In the genomic region with DNA sequence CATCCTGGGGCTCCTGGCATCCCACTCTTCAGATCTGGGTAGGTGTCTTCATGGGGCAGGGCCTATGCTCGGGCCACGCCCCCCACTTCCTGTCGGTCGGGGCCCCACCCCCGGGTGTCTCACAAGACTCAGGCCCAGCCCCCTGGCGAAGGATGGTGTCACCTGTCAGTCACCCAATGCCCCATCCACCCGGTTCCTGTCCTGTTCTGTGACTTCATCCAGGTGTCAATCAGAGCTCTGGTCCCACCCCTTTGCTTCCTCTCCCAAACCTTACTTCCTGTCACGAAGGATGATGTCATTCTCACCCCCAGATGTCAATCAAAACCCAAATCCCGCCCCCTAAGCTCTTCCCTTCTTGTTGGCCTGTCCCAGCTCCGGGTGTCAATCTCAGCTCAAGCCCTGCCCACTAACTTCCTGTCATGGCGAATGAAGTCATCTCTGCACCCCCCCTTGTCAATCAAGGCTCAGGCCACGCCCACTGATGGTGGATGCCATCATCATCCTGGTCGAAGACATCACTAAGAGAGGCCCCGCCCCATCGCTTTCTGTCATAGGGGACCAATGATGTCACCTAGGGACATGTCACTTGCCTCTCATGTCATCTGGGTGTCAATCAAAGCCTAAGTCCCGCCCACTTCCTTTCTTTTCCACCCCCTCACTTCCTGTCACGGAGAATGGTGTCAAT, we compare ENCODE assay signal across 9 mouse cellular contexts. TPM values are rescaled to one million over a fixed set of nuclear protein-coding genes. Genes with fewer than 3 reads are reported as not detected.
DNase-seq lines count a peak whose midpoint lies in the region; ATAC-seq lines count a peak whose summit lies in the region.
"Had no signal": no experiment of that assay in that cellular context is flagged by ENCODE, and none has a peak within 500 bp of the region (broad histone marks: within the 10 kb centered on the region; RNA-seq: fewer than 3 reads in every experiment).

No protein-coding gene starts in this region.

- peaks cover 51% of the 10 kb centered on the region for H3K9me3 ChIP-seq in kidney, embryonic 15.5 days (replicated peaks)
- peaks cover 50% of the 10 kb centered on the region for H3K9me3 ChIP-seq in liver, embryonic 15.5 days (replicated peaks)
- H3K9me3 ChIP-seq: stomach, embryonic 15.5 days had no signal

- WGBS in kidney, embryonic 15.5 days = 83% methylated on average over 17 of the region's 17 CpGs
- 63% methylated on average over 17 of the region's 17 CpGs for WGBS in liver, embryonic 15.5 days (ENCODE audit: insufficient replicate concordance)

- peak; percentile 13 for ATAC-seq in kidney, embryonic 15.5 days (replicated peaks; ENCODE audit: low FRiP score)
- no peak for ATAC-seq in liver, embryonic 15.5 days (ENCODE audit: insufficient read depth)
- ATAC-seq in megakaryocyte-erythroid progenitor cell, adult 5-6 weeks (replicated peaks; ENCODE audit: low FRiP score, low TSS enrichment, poor library complexity, severe bottlenecking) = no peak

- H3K4me2 ChIP-seq in kidney, embryonic 15.5 days = peak overlapping the region; percentile 82
- 0 out of 2 replicates have a peak overlapping the region, but pooled peaks have one; percentile 78 for H3K4me2 ChIP-seq in liver, embryonic 15.5 days

- peaks cover 6% of the 10 kb centered on the region; the same call in 1 of the 2 replicates for H3K4me1 ChIP-seq in kidney, embryonic 15.5 days
- H3K4me1 ChIP-seq in liver, embryonic 15.5 days (replicated peaks) = peaks cover 12% of the 10 kb centered on the region; the same call in 1 of the 2 replicates
- H3K4me1 ChIP-seq: stomach, embryonic 15.5 days had no signal

- H3K27ac ChIP-seq in kidney, embryonic 15.5 days = no peak overlapping the region
- H3K27ac ChIP-seq in liver, embryonic 15.5 days (replicated peaks) = no peak overlapping the region

- peak; percentile 56 for DNase-seq in layer of hippocampus, adult 11-12 months (ENCODE audit: low spot score)
- no peak for DNase-seq in layer of hippocampus, adult 9-10 months (ENCODE audit: low spot score)
- DNase-seq in ZHBTc4 (ENCODE audit: low read depth, low spot score) = peak; percentile 89
- peak; percentile 63 to 79 for DNase-seq in frontal cortex, postnatal 10 days (ENCODE audit: low spot score in 2 of 2)
- DNase-seq in retina, embryonic 14.5 days (ENCODE audit: low spot score) = peak; percentile 53

- H3K4me3 ChIP-seq in kidney, embryonic 15.5 days (replicated peaks) = peak overlapping the region; percentile 62
- H3K4me3 ChIP-seq in liver, embryonic 15.5 days (replicated peaks) = peak overlapping the region; percentile 60

- H3K36me3 ChIP-seq in kidney, embryonic 15.5 days = peaks cover 30% of the 10 kb centered on the region; the same call in 1 of the 2 replicates
- peaks cover 7% of the 10 kb centered on the region; the same call in 1 of the 2 replicates for H3K36me3 ChIP-seq in liver, embryonic 15.5 days (replicated peaks)

- no peak overlapping the region for H3K9ac ChIP-seq in kidney, embryonic 15.5 days
- H3K9ac ChIP-seq in liver, embryonic 15.5 days = no peak overlapping the region
- H3K9ac ChIP-seq: stomach, embryonic 15.5 days had no signal

- no peaks in the 10 kb centered on the region for H3K27me3 ChIP-seq in kidney, embryonic 15.5 days
- H3K27me3 ChIP-seq in liver, embryonic 15.5 days = no peaks in the 10 kb centered on the region
- H3K27me3 ChIP-seq: stomach, embryonic 15.5 days had no signal

RNA-seq across cellular contexts. Expression of gene Il3ra, which starts 1.2 kb away (rescaled TPM):
- polyA plus RNA-seq in kidney, embryonic 15.5 days (2015; fragmentation: Nextera tagmentation; extraction: Ambion mirVana) = 4.9 and 5.5 TPM in 2 replicates
- 3.3 and 3.6 TPM in 2 replicates for polyA plus RNA-seq in liver, embryonic 15.5 days (2015; fragmentation: Nextera tagmentation; extraction: Ambion mirVana)
- 5.0 and 5.9 TPM in 2 replicates for total RNA-seq in megakaryocyte-erythroid progenitor cell, adult 5-6 weeks (2014; fragmentation: Nextera tagmentation)
- 5.9 TPM in 1 of 2 replicates, not detected in the other for total RNA-seq in megakaryocyte-erythroid progenitor cell, adult 5-6 weeks (2017)

RNA-seq across cellular contexts. Expression of gene Olfr31, which starts 24.7 kb away (rescaled TPM):
- not detected in 2 replicates for polyA plus RNA-seq in kidney, embryonic 15.5 days (2015; fragmentation: Nextera tagmentation; extraction: Ambion mirVana)
- not detected in 2 replicates for polyA plus RNA-seq in liver, embryonic 15.5 days (2015; fragmentation: Nextera tagmentation; extraction: Ambion mirVana)
- total RNA-seq in megakaryocyte-erythroid progenitor cell, adult 5-6 weeks (2014; fragmentation: Nextera tagmentation) = not detected in 2 replicates
- total RNA-seq in megakaryocyte-erythroid progenitor cell, adult 5-6 weeks (2017) = not detected in 2 replicates
- polyA plus RNA-seq: stomach, embryonic 15.5 days had no signal

RNA-seq across cellular contexts. Expression of gene Olfr721-ps1, which starts 53.8 kb away (rescaled TPM):
- not detected in 2 replicates for polyA plus RNA-seq in kidney, embryonic 15.5 days (2015; fragmentation: Nextera tagmentation; extraction: Ambion mirVana)
- polyA plus RNA-seq in liver, embryonic 15.5 days (2015; fragmentation: Nextera tagmentation; extraction: Ambion mirVana) = not detected in 2 replicates
- total RNA-seq in megakaryocyte-erythroid progenitor cell, adult 5-6 weeks (2014; fragmentation: Nextera tagmentation) = not detected in 2 replicates
- total RNA-seq in megakaryocyte-erythroid progenitor cell, adult 5-6 weeks (2017) = not detected in 2 replicates
- polyA plus RNA-seq: stomach, embryonic 15.5 days had no signal
